ENCODE assay signal across 8 mouse cellular contexts in genomic region chr5:64503514-64503913, GRCm38 (mm10).
DNase-seq lines count a peak whose midpoint lies in the region; ATAC-seq and TF ChIP-seq lines count a peak whose summit lies in the region.

No protein-coding gene starts in this region.

- H3K27me3 ChIP-seq in spleen, adult 2 months (ENCODE audit: control insufficient read depth, insufficient read depth, low read length): no peaks in the 10 kb centered on the region

- TF ChIP-seq CTCF in spleen, adult 2 months (IDR thresholded peaks at IDR 0.05; ENCODE audit: extremely low read depth, insufficient read depth, insufficient read length, insufficient replicate concordance): no peak

- H3K27ac ChIP-seq in spleen, adult 2 months (ENCODE audit: insufficient read depth, low read length): peak overlapping the region; percentile 33

- no peak for DNase-seq in frontal cortex, postnatal 25 days (ENCODE audit: low spot score in 2 of 2)
- peak in 1 of 2 experiments; percentile 20 for DNase-seq in spleen, adult 2 months (ENCODE audit: low read depth in 1 of 2, low spot score in 2 of 2)
- no peak for DNase-seq in spleen, postnatal 36 days (ENCODE audit: low spot score in 2 of 2)
- DNase-seq in gastrocnemius, postnatal 36 days: peak; percentile 35 to 44
- DNase-seq in kidney, adult 9 months: peak; percentile 64
- DNase-seq in lung, postnatal 25 days (ENCODE audit: low spot score): peak; percentile 58
- no peak for DNase-seq in cerebellum, adult 9-10 months

- intact Hi-C loops in gastrocnemius, postnatal 36 days (cut with DNase I): no loop called here

- no peak overlapping the region for H3K4me3 ChIP-seq in spleen, adult 2 months (ENCODE audit: extremely low read depth, insufficient read depth, insufficient read length)

- ATAC-seq in frontal cortex, adult (ENCODE audit: low TSS enrichment): peak; percentile 10; the same call in 1 of the 2 replicates

- no peaks in the 10 kb centered on the region for H3K36me3 ChIP-seq in spleen, adult 2 months (ENCODE audit: control insufficient read depth, insufficient read depth, low read length)

- 65% methylated on average over 4 of the region's 4 CpGs for WGBS in spleen, adult 2 months

- H3K4me1 ChIP-seq in spleen, adult 2 months (ENCODE audit: control insufficient read depth, insufficient read depth, insufficient read length): peaks cover 28% of the 10 kb centered on the region

- TF ChIP-seq POLR2A in spleen, adult 2 months (IDR thresholded peaks at IDR 0.05; ENCODE audit: low read depth, low read length): no peak

Comparison
In these comparisons a context has a peak if more than half of its experiments do, and no peak if none do; other contexts are left out.
1. DNase-seq: peak in gastrocnemius, postnatal 36 days (2 of 2), kidney, adult 9 months (single experiment) and lung, postnatal 25 days (single experiment); none in frontal cortex, postnatal 25 days (0 of 2), spleen, postnatal 36 days (0 of 2) and cerebellum, adult 9-10 months (single experiment).